Mouse (Mus musculus) adrenal gland, postnatal 4 days (tissue): Measurements from ENCODE around the gene Ush1g. TPM values are rescaled to one million over a fixed set of nuclear protein-coding genes. Genes with fewer than 3 reads are reported as not detected.
A peak's percentile ranks its signal among the peaks of the same experiment; 100 is the strongest.

ENCODE experiments used
- DNase-seq, 2 experiments: peaks; one replicate each; pipeline ENCODE4 v3.0.0; 2021 to 2022; ENCODE audit warnings: low spot score in 2 of 2, mixed read lengths in 2 of 2
- total RNA-seq, 2 experiments: library from RNA; stranded (reverse); gene quantifications; 2 replicates each; pipeline ENCODE4 v1.2.3; 2021

The Ush1g gene
- total RNA-seq, 2 experiments from 2014 or later, result 0.73 to 0.84 TPM

- no peak for DNase-seq
Observed at GRCm38 (mm10) chr11:115290314-115290713, 31.5 kb downstream of the Ush1g start.

- no peak for DNase-seq
Observed at GRCm38 (mm10) chr11:115289885-115290284, 32.0 kb downstream of the Ush1g start.

GRCm38 (mm10) chr11:115288305-115288704 lies 33.5 kb downstream of the Ush1g start:
- no peak for DNase-seq

DNA sequence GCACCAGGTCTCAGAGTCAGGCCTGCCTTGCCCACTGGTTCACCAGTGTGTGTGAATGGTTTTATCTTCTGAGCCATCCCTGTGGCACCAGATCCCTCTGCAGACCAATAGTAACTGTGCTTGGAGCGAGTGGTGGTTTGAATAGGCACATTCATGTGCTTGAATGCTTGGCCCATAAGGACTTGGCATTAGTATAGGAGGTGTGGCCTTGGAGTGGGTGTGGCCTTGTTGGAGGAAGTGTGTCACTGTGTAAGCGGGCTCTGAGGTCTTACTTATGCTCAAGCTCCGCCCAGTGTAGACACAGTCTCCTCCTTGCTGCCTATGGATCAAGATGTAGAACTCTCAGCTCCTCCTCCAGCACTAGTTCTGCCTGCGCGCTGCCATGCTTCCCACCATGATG lies 34.5 kb downstream of the Ush1g start:
- DNase-seq, result no peak

GRCm38 (mm10) chr11:115286201-115286993 lies 35.4 kb downstream of the Ush1g start:
- DNase-seq, result no peak

- DNase-seq, result no peak
Observed at GRCm38 (mm10) chr11:115285282-115285681, 36.6 kb downstream of the Ush1g start.

DNA sequence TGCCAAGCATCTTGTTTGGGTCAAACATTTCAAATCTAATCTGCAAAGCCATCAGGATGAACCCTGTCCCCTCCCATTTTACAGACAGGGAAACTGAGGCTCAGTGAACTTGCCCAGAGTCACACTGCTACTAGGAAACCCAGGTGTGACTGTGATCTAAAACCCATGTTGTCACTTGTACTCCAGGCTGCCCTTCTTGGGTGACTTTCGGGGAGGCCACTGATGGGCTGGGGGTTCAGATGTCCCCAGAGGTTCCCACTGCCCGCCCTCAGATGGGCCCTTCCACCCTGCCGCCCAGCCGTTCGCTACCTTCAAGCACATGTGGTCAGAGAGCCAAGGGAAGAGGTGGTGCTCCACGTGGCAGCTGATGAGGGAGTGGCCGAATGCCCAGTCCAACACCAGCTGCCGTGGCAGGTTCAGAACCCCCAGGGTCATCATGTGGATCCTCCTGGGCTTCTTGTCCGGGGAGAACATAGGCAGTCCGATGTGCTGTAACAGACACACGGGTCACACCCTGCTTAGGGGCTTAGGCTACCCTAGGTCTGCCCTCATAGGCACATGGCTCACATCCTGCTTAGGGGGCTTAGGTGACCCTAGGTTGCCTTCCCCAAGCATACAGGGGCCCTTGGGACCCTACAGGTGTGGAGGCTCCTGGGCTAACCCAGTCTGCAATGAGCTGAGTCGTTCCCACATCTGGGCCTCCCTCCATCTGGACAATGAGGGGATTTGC lies 37.8 kb downstream of the Ush1g start:
- no peak for DNase-seq

DNA sequence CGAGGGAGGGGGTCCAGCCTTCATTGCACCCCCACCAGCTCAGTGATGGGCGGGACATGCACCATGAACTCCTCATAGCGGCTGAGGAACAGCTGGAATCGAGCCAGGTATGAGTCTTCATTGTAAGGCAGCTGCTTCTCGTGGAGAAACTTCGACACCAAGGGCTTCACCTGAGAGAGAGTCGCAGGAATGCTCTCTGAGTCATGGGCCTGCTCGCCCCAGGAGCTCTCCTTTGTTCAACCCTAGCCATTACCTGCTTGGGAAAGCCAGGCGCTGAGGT lies 38.4 kb downstream of the Ush1g start:
- DNase-seq, result no peak

GRCm38 (mm10) chr11:115282723-115283485 lies 38.9 kb downstream of the Ush1g start:
- no peak for DNase-seq

DNA sequence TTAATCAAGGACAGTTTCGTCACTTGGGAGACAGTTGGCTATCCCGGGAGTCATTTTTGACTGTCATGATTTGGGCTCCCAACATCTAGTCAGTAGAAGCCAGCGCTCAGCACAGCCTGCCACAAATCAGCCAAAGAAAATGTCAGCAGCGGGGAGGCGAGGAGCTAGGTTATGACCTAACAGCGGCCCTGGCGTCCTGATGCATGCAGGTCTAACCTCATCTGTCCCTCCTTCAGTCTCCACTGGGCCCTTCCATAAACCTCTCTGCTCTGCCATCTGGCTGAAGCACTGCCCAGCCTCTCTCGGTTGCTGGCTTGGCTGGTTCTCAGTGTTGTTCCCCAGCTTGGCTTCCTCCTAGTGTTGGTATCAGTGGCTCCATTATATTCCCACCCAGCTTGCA lies 39.5 kb downstream of the Ush1g start:
- no peak for DNase-seq

DNA sequence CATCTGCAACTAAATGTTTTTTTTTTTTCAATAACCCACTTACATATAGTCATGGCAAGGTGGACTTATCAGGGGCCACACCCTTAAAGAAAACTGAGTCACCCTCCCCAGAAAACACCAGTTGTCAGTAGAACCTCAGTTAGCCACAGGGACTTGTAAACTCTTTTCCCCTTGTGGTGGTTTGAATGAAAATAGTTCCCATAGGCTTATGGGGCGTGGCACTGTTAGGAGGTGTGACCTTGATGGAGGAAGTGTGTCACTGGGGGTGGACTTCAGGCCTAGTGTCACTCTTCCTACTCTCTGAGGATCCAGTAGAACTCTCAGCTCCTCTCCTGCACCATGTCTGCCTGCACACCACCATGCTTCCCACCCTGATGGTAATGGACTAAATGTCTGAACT lies 42.1 kb downstream of the Ush1g start:
- no peak for DNase-seq

DNA sequence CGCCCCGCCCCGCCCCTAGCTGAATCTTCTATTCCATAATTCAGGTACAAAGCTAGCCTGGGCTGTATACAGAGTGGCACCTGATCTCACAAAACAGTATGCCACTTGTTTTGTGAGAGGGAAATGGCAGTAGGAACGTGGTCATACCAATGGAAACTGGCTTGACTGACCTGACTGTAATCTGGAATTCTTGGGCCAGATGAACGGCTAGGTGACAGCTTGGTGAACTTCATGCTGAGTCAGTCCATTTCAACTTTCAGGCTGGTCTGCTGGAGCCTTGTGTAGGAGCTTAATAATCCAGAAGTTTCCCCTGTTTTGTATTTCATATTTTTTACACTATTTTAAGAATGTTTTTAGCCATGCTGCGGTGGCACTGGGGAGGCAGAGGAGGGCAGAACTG lies 43.7 kb downstream of the Ush1g start:
- DNase-seq, result no peak

GRCm38 (mm10) chr11:115277604-115277975 lies 44.3 kb downstream of the Ush1g start:
- no peak for DNase-seq

GRCm38 (mm10) chr11:115276780-115277603 lies 44.8 kb downstream of the Ush1g start, which contains the start of gene Fdxr:
TSS of gene Fdxr (minus strand) at chr11:115277050.
- DNase-seq, result peak; percentile 92 to 97

DNA sequence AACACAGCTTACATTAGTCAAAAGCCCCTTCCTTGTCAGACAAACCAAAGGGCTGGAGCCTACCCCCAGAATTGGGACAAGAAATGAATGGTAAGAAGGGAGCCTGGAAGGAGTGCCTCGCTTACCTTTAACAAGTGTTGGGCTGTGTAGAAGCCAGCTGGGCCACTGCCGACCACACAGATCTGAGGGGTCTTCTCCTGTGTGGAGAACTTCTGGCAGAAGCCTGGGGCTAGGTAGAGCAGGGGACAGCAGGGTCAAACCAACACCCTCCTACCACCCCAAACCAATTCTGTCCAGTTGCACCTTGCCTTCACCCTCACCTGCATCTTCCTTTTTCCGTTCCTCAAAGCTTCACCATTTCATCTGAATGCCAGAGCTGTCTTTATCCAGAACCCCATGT lies 45.9 kb downstream of the Ush1g start:
- DNase-seq, result no peak

- no peak for DNase-seq
Observed at GRCm38 (mm10) chr11:115275509-115275908, 46.3 kb downstream of the Ush1g start.

- DNase-seq, result no peak
Observed at GRCm38 (mm10) chr11:115274771-115275170, 47.1 kb downstream of the Ush1g start.

DNA sequence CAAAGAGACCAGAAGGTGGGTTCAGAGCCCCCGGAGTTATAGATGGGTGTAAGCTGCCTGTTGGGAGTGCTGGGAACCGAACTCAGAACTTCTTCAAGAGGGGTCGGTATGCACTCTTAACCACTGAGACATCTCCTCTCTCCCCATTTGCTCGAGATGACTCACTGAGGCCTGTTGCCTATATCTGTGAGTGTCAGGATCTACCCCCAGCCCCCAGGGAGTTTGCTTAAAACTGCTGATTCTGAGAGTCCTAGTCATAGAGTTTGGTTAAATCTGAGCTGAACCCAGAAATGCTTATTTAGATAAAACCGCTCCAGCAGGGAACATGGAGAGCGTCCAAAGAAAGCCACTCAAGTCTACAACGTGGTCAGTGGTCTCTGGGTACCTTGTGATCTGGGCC lies 47.7 kb downstream of the Ush1g start:
- no peak for DNase-seq

GRCm38 (mm10) chr11:115273735-115274134 lies 48.1 kb downstream of the Ush1g start:
- DNase-seq, result no peak

GRCm38 (mm10) chr11:115272894-115273498 lies 48.8 kb downstream of the Ush1g start:
- no peak for DNase-seq

DNA sequence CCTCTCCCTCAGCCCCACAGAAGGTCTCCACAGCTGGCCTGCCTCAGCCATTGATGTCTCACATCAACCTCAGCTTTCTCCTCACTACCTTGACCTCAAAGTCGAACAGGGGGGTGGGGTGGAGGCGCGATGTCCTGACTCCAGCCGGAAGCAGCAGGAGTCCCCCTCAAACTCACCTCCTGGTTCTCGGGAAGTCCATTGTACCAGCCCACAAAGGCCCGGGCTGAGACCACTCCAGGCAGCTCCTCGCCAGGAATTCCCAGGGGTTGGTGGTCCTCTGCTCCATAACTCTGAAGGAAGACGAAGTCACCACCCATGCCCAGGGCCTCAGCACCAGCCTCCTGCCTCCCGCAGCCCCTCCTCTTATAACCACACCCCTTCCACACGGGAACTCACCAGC lies 50.4 kb downstream of the Ush1g start:
- no peak for DNase-seq
